In genomic region chr11:99141600-99141999, GRCm38 (mm10) we compare ENCODE assay signal across 8 mouse cellular contexts. TPM values are rescaled to one million over a fixed set of nuclear protein-coding genes. Genes with fewer than 3 reads are reported as not detected.
DNase-seq lines count a peak whose midpoint lies in the region; ATAC-seq lines count a peak whose summit lies in the region.
"Had no signal": no experiment of that assay in that cellular context is flagged by ENCODE, and none has a peak within 500 bp of the region (broad histone marks: within the 10 kb centered on the region; RNA-seq: fewer than 3 reads in every experiment).

No protein-coding gene starts in this region.

- no peak for DNase-seq in liver
- DNase-seq in adrenal gland, adult 8-10 months = peak; percentile 77
- peak; percentile 68 for DNase-seq in gastrocnemius, postnatal 25 days
- DNase-seq in hindbrain, embryonic 14.5 days (ENCODE audit: low spot score) = no peak

- H3K9ac ChIP-seq in liver, embryonic 15.5 days = no peak overlapping the region
- no peak overlapping the region for H3K9ac ChIP-seq in hindbrain, embryonic 16.5 days (ENCODE audit: low read depth, low read length)
- H3K9ac ChIP-seq in hindbrain, embryonic 14.5 days = no peak overlapping the region

- H3K4me3 ChIP-seq in liver, embryonic 15.5 days (replicated peaks) = no peak overlapping the region
- H3K4me3 ChIP-seq in hindbrain, embryonic 16.5 days (ENCODE audit: low read length) = no peak overlapping the region
- H3K4me3 ChIP-seq in hindbrain, embryonic 14.5 days (replicated peaks; ENCODE audit: low read length) = no peak overlapping the region

- H3K4me2 ChIP-seq in liver, embryonic 15.5 days = no peak overlapping the region
- no peak overlapping the region for H3K4me2 ChIP-seq in hindbrain, embryonic 16.5 days (ENCODE audit: low read length)
- no peak overlapping the region for H3K4me2 ChIP-seq in hindbrain, embryonic 14.5 days (replicated peaks)

- no peaks in the 10 kb centered on the region for H3K36me3 ChIP-seq in liver, embryonic 15.5 days (replicated peaks)
- H3K36me3 ChIP-seq in hindbrain, embryonic 16.5 days (ENCODE audit: control insufficient read depth, insufficient read depth, low read length) = no peaks in the 10 kb centered on the region
- H3K36me3 ChIP-seq in hindbrain, embryonic 14.5 days (replicated peaks; ENCODE audit: control insufficient read depth, insufficient read depth) = no peaks in the 10 kb centered on the region

- peaks cover 26% of the 10 kb centered on the region for H3K4me1 ChIP-seq in liver, embryonic 15.5 days (replicated peaks)
- H3K4me1 ChIP-seq in hindbrain, embryonic 16.5 days (ENCODE audit: control insufficient read depth, insufficient read depth, low read depth, low read length) = 0 out of 2 replicates have a peak, but pooled peaks cover 5% of the 10 kb centered on the region
- H3K4me1 ChIP-seq in hindbrain, embryonic 14.5 days (replicated peaks; ENCODE audit: control insufficient read depth, insufficient read depth, low read length) = 0 out of 2 replicates have a peak, but pooled peaks cover 7% of the 10 kb centered on the region

- ATAC-seq in liver, embryonic 15.5 days (ENCODE audit: insufficient read depth) = peak; percentile 25; the same call in 1 of the 2 replicates
- peak; percentile 61 for ATAC-seq in monocyte, adult 5-6 weeks (replicated peaks; ENCODE audit: insufficient number of reproducible peaks, low FRiP score, low TSS enrichment, poor library complexity, severe bottlenecking)
- no peak for ATAC-seq in hindbrain, embryonic 16.5 days
- ATAC-seq in hindbrain, embryonic 14.5 days (ENCODE audit: low FRiP score) = no peak

- 0 out of 2 replicates have a peak overlapping the region, but pooled peaks have one; percentile 6 for H3K27ac ChIP-seq in liver, embryonic 15.5 days (replicated peaks)
- no peak overlapping the region for H3K27ac ChIP-seq in hindbrain, embryonic 16.5 days (ENCODE audit: low read depth, low read length)
- no peak overlapping the region for H3K27ac ChIP-seq in hindbrain, embryonic 14.5 days

- H3K27me3 ChIP-seq in liver, embryonic 15.5 days = no peaks in the 10 kb centered on the region
- no peaks in the 10 kb centered on the region for H3K27me3 ChIP-seq in hindbrain, embryonic 16.5 days (replicated peaks; ENCODE audit: control insufficient read depth, insufficient read depth, low read length)
- no peaks in the 10 kb centered on the region; the same call in 1 of the 2 replicates for H3K27me3 ChIP-seq in hindbrain, embryonic 14.5 days (ENCODE audit: control insufficient read depth, insufficient read depth, low read length)

- no peaks in the 10 kb centered on the region for H3K9me3 ChIP-seq in liver, embryonic 15.5 days (replicated peaks)
- no peaks in the 10 kb centered on the region for H3K9me3 ChIP-seq in hindbrain, embryonic 16.5 days (ENCODE audit: control insufficient read depth, low read length)
- H3K9me3 ChIP-seq in hindbrain, embryonic 14.5 days (ENCODE audit: control insufficient read depth, low read length) = no peaks in the 10 kb centered on the region

- WGBS in liver, embryonic 15.5 days (ENCODE audit: insufficient replicate concordance) = 68% methylated on average over 7 of the region's 7 CpGs
- WGBS in hindbrain, embryonic 16.5 days = 63% methylated on average over 7 of the region's 7 CpGs
- 69% methylated on average over 7 of the region's 7 CpGs for WGBS in hindbrain, embryonic 14.5 days

RNA-seq across cellular contexts. Expression of gene Ccr7, which starts 13.3 kb away (rescaled TPM):
- 0.15 and 0.31 TPM in 2 replicates for polyA plus RNA-seq in liver, embryonic 15.5 days (2015; fragmentation: Nextera tagmentation; extraction: Ambion mirVana)
- total RNA-seq in adrenal gland, adult 8-10 months (2022) = under 1 TPM; 0.12 to 0.24 (median 0.16) TPM
- total RNA-seq in gastrocnemius, postnatal 25 days (2021) = not detected
- total RNA-seq in monocyte, adult 5-6 weeks (2017) = 13.3 to 31.2 TPM (median 29.2 TPM) in 3 replicates
- not detected in 2 replicates for polyA plus RNA-seq in hindbrain, embryonic 16.5 days (2015; fragmentation: Nextera tagmentation; extraction: Ambion mirVana)
- polyA plus RNA-seq in hindbrain, embryonic 14.5 days (2014; fragmentation: Nextera tagmentation; extraction: Ambion mirVana) = 0.23 TPM in 1 of 2 replicates, not detected in the other
- total RNA-seq: layer of hippocampus, postnatal 36 days had no signal

RNA-seq across cellular contexts. Expression of gene Tns4, which starts 52.5 kb away (rescaled TPM):
- 0.29 and 0.46 TPM in 2 replicates for polyA plus RNA-seq in liver, embryonic 15.5 days (2015; fragmentation: Nextera tagmentation; extraction: Ambion mirVana)
- total RNA-seq in adrenal gland, adult 8-10 months (2022) = 1 to 10 TPM in 1 of 4 experiments, under 1 TPM in 3; 0.28 to 1.3 (median 0.31) TPM
- under 1 TPM in 1 of 2 experiments, not detected in 1; 0.05 TPM for total RNA-seq in gastrocnemius, postnatal 25 days (2021)
- total RNA-seq in monocyte, adult 5-6 weeks (2017) = 4.1 to 6.4 TPM (median 4.2 TPM) in 3 replicates
- polyA plus RNA-seq in hindbrain, embryonic 16.5 days (2015; fragmentation: Nextera tagmentation; extraction: Ambion mirVana) = 0.16 TPM in 2 replicates
- polyA plus RNA-seq in hindbrain, embryonic 14.5 days (2014; fragmentation: Nextera tagmentation; extraction: Ambion mirVana) = 0.20 TPM in 1 of 2 replicates, not detected in the other
- total RNA-seq: layer of hippocampus, postnatal 36 days had no signal

Comparison
In these comparisons a context has a peak if more than half of its experiments do, and no peak if none do; other contexts are left out.
1. ATAC-seq: peak in liver, embryonic 15.5 days (single experiment) and monocyte, adult 5-6 weeks (single experiment); none in hindbrain, embryonic 16.5 days (single experiment) and hindbrain, embryonic 14.5 days (single experiment).
2. DNase-seq: peak in adrenal gland, adult 8-10 months (single experiment) and gastrocnemius, postnatal 25 days (single experiment); none in liver (single experiment) and hindbrain, embryonic 14.5 days (single experiment).
3. RNA of gene Ccr7, which starts 13.3 kb away (total RNA-seq): 13.3 to 31.2 TPM in monocyte, adult 5-6 weeks; 0.12 to 0.24 TPM in adrenal gland, adult 8-10 months and not detected in gastrocnemius, postnatal 25 days; every median in the first group is over 10 times any median in the second.